Mouse (Mus musculus): ENCODE data around the gene Birc2. TPM values are rescaled to one million over a fixed set of nuclear protein-coding genes. Genes with fewer than 3 reads are reported as not detected.

Birc2 gene
- total RNA-seq, 2 experiments from 2014 or later, result 35.0 to 36.2 TPM

DNA sequence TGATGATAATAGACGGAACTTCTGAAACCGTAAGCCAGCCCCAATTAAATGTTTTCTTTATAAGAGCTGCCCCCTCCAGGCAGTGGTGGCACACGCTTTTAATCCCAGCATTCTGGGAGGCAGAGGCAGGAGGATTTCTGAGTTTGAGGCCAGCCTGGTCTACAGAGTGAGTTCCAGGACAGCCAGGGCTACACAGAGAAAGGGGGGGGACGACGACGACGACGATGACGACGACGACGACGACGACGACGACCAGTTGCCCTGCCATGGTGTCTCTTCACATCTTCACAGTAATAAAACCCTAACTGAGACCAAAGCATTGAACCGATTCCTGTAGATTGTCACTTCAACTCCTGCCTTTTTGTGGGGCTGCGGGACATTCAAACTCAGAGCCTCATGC, 11.3 kb upstream of the Birc2 start:
- no peak for DNase-seq (ENCODE audit: extremely low spot score in 1 of 2, low spot score in 1 of 2)

DNA sequence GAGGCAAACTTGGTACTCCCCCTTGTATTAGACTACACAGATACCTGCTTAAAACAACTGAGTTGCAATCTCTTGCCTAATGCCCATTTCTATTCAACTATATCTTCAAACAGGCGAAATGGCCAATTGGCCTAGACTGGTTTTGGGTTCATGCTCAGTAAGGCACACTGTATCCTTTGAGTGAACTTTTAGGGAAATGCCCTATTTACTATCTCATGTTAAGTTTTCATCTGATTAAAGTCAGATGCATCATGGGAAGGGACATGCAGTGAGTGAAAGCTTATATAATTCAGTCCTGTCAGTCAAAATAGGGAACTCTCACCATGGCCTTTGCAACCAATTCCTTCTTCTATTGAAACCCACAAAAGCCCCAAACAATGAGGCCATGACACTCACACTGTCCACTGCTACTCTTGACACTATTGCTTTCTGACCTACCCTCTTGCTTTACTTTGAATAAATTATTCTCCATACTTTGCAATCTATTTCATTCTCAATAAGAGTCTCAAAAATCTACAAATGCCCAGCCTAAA, 9.9 kb upstream of the Birc2 start:
- DNase-seq (ENCODE audit: extremely low spot score in 1 of 2, low spot score in 1 of 2), result no peak

DNA sequence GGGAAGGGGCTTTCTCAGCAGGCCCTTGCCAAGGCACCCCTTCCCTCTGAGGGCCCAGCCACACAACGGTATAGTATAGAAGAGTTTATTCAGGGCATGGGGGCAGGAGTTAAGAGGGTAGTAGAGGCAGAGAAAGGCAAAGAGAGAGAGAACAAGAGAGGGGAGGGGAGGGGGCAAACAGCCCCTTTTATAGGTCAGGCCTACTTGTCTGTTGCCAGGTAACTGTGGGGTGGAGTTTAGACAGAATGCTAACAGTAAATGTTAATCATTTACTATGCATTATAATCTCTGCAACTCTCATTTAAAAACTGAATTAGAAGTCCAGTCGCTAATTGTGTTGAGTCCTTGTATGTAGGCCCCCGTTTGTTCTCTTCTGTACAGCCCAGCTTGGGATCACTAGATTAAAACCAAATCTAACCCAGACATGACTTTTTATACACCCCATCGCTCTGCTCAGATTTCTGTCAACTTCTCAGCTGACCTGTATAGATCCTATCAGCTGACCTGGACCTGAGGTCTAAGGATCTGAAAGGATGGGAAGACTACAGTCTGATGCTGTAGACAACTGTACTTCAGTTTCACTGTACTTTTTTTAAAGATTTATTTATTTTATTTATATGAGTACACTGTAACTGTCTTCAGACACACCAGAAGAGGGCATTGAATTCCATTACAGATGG, 8.5 kb upstream of the Birc2 start:
- DNase-seq (ENCODE audit: extremely low spot score in 1 of 2, low spot score in 1 of 2), result no peak

DNA sequence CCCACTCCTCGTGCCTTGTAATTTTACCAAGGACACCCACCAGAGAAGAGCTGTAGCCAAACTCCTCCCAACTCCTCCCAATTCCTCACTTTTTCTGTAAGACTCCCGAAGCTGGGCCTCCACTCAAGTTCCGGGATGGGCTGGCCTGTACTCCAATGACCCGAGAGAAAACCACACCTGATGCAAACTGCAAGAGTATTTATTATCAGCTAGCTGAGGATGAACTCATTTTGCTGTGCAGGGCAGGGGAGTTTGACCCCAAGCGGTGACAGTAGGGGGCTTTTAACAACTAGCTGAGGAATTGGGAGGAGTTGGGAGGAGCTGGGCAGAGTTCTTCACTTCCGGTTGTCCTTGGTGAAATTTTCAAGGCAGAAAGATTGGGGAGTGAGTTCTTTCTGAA, 4.4 kb upstream of the Birc2 start:
- DNase-seq (ENCODE audit: extremely low spot score in 1 of 2, low spot score in 1 of 2), result no peak

DNA sequence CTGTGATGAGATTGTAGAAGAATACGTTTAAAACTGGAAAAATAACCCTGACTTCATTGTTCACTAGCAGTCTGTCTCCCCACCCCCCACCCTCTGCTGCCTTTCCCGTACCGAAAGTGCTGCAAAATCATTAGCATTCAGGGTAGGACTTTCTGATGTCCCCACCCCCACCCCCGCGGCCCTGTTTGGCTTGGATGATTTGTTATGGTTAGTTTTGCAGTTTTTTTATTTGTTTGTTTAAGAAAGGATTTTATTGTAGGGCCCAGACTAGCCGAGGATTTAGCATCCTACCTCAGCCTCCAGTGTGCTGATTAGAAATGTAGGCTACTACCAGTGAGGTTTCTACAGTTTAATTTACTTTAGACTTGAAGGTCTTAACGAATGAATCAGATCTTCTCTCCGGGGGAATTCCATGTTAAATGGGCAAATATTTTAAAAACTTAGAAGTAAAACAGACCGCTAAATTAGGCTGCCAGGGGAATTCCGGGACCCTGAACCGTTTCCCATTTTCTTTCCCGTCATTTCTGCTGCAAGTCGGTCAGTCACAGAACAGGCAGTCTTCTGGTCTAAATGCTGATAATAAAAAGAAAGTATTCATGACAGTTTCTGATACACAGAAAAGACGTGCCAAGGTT, 1.1 kb upstream of the Birc2 start:
- no peak for DNase-seq (ENCODE audit: extremely low spot score in 1 of 2, low spot score in 1 of 2)

DNA sequence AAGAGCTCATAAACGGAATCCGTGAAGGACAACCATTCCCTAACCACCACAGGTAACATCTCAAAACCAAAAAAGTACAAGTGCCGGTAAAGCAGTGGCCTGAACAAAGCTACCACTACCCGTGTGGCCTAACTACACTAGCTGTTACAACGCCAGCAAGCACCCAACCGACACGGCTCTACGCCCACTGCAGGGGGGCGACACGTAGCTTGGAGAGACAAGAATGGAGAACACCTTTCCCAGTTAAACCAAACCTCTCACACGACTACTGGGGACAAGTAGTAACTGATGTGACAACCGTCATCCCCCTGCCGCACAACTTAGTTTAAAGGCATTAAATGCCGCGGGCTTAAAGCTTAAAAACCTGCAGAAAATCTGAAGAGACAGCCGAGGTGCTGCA, 533 bp downstream of the Birc2 start:
- peak; percentile 15 to 44 for DNase-seq (ENCODE audit: extremely low spot score in 1 of 2, low spot score in 1 of 2)

DNA sequence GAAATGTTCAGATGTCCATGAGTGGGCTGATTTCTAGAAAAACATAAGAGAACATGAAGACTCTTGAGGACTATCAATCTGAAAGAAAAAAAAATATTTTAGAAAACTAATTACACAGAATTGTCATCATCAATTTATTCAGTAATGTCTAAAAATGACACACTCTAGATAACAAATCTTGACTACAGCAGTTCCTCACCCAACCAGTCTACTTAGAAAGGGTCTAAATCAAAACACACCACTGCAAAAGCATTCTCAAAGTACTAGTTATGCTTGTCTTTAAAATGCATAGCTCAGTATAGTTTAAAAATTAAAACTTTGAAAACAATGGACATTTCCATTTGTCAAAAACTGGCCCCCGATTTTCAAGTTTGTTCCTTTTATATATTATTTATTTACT, 1.6 kb downstream of the Birc2 start:
- no peak for DNase-seq (ENCODE audit: extremely low spot score in 1 of 2, low spot score in 1 of 2)

DNA sequence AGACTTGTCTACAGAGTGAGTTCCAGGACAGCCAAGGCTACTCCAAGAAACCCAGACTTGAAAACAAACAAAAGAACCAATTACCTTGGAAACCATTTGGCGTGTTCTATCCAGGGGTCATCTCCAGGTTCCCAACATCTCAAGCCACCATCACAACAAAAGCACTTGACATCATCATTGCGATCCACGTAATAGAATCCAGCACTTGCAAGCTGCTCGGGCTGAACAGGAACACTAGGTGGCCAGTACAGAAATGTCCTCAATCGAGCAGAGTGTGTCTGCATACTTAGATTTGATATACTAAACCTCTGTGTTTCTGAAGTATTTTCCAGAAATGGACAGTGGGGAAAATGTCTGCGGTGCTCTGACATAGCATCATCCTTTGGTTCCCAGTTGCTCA, 3.4 kb downstream of the Birc2 start:
- no peak for DNase-seq (ENCODE audit: extremely low spot score in 1 of 2, low spot score in 1 of 2)

DNA sequence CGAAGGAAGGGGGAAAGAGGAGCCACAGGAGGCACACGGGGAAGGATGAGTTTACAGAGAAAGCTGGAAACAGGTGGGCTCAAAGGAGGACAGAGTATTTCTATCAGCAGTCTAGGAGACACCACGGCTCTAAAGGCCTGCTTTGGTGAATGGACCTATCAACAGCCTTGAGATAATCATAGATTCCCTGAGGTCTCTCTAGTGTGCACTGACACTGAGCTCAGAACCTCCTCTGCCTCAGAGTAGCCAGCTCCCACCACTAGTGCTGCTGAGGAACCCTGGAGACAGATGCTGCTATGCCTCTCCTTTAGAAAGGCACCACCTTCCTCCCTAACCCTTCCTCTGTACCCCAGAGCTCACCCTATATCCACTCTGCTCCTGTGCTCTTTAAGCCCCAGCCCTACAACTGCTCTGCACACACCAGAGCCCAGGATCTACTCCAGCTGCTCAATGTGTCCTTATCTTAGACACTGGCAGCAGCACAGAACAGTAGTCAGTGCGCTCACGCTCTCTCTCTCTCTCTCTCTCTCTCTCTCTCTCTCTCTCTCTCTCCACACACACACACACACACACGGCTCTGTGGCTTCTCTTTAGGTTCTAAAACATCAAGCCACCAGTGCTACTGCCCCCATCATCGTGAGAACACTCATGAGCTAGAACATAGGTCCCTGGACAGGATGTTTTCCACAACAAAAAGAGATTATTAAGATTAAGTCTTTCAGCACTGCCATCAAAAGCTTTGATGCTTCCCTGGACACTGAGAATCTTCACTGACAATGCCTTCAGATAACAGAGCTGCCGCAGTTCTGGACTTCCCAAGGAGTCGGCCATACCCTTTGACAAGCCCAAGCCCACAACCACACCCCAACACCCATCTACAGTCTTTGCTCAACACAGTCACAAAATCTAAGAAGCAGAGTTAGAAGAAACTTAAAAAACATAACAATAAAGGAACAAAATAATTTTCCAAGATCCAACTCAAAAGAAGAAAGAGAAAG, 7.0 kb downstream of the Birc2 start:
- no peak for DNase-seq (ENCODE audit: extremely low spot score in 1 of 2, low spot score in 1 of 2)

DNA sequence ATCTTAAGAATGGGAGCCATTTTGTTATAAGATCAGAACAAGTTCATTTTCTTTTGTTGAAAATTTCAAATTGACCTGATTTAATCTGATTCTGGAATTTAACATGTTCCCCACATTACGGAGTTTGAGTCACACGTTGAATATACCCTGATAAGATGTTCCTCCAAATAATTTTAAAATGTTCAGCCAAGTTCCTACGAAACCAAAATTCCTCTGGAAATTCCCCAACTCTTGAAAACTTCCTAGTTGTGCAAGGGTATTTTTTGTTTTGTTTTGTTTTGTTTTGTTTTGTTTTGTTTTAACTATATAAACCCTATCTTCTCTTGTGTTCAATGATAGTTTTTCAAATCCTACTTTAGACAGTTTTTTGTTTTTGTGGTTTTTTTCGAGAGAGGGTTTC, 8.2 kb downstream of the Birc2 start:
- no peak for DNase-seq (ENCODE audit: extremely low spot score in 1 of 2, low spot score in 1 of 2)

DNA sequence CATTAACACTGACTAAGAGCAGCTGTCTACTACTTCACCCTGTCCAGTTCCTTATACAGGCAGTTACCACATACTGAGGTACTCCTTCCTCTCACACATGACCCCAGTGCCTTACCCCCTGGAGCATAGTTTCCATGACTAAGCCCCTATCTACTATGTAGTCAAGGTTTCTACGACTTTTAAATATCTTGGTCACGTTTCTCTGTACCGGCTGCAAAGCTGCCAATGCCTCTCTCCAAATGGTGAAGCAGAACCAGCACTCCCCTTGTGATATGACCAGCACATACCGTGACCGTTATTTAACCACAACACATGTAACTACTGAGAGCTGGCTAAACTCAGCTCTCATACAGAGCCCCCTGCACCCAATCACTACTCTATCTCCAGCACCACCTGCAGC, 11.9 kb downstream of the Birc2 start:
- DNase-seq (ENCODE audit: extremely low spot score in 1 of 2, low spot score in 1 of 2), result no peak

DNA sequence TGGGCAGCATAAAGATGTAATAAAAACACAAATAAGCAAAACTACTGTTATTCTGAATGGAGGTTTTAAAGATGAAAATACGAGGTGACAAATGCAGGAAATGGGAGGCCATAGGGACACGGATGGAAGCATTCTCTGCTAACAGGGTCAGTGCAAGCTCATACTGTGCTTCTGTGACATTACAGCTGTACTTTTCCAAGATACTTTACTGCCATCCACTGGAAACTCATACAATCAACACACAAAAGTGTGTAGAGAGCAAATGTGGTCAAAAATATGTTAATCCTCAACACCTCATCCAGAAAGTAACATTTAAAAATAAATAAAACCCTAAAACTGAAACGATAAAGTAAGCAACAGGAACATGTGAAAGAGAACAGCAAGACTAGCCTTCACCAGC, 14.1 kb downstream of the Birc2 start:
- no peak for DNase-seq (ENCODE audit: extremely low spot score in 1 of 2, low spot score in 1 of 2)

DNA sequence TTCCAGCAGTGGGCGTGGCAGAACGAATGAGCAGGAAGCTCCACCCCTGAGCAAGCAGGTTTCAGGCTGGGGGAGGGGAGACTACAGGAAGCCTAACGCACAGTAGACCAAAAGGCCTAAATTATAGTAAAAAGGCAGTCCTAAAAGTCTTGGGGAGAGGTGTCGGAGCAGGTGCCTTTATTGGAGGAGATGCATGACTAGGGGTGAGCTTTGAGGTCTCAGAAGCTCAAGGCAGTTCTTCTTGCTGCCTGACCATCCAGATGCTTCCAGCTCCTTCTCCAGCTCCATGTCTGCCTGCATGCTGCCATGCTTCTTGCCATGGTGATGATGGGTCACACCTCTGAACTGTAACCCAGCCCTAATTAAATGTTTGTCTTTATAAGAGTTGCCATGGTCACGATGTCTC, 31.8 kb downstream of the Birc2 start:
- no peak for DNase-seq (ENCODE audit: extremely low spot score in 1 of 2, low spot score in 1 of 2)

DNA sequence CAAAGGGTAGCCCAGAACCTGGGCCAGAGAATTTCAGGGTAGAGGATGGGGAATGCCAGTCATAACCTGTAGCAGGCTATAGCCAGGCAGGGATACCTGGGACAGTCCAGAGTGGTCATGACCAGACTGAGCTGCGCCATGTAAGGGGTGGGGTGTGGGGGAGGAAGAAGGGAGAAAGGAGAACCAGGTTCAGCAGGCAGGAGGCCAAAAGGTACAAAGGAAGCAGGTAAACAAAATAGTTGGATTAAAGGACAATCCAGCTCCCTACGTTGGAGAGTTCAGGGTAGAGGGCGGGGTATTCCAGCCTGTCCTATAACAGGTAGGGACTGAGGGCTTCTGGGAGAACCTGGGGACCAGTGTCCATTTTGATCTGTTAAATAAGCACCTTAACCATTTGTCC, 38.3 kb downstream of the Birc2 start:
- no peak for DNase-seq (ENCODE audit: extremely low spot score in 1 of 2, low spot score in 1 of 2)

DNA sequence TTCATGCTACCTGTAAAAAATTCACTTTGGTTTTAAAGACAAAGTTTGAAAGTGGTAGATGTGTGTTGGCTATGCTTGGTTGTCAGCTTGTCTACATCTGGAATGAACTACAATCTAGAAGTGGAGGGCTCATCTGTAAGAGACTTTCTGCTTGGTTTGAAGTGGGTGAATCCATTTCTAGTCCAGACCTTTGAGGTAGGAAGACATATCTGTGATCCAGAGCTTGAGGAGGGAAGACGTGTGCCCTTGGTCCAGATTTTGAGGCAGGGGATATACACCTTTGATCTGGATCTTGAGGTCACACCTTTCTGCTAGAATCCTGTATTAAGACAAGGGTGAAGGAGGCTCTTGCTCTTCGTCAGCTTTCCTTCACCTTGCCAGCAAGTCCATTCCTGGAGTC, 39.3 kb downstream of the Birc2 start:
- no peak for DNase-seq (ENCODE audit: extremely low spot score in 1 of 2, low spot score in 1 of 2)

DNA sequence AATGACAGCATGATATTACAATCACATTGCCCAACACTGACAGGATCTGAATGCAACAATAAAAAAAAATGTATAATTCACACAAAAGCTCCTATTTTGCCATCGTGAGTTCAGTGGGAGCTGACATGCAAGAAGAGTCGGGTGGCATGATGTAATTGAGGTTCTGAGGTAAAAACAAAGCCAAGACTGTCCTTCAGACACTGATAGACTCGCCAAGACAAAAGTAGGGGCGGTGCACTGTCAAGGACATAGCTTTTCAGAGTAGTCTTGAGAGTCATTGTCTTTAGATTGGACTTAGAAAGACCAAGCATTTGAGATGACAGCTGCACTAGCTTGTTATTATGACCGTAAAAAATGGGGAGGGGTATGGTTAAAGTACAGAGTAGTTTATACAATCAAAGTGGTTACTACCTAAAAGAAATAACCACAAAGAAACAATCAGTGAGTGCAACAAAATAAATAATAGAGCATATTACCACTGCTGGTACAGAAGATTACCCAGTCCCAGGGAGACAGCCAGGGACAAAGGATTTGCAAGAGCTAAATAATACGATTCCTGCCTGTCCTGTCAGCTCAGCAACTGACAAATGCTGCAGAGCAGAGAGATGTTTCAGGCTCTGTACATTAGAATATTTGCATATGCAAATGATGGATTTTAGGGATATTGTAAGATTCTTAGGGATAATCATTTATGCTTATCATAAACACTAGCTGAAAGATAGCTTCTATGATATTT, 40.6 kb downstream of the Birc2 start:
- no peak for DNase-seq (ENCODE audit: extremely low spot score in 1 of 2, low spot score in 1 of 2)

DNA sequence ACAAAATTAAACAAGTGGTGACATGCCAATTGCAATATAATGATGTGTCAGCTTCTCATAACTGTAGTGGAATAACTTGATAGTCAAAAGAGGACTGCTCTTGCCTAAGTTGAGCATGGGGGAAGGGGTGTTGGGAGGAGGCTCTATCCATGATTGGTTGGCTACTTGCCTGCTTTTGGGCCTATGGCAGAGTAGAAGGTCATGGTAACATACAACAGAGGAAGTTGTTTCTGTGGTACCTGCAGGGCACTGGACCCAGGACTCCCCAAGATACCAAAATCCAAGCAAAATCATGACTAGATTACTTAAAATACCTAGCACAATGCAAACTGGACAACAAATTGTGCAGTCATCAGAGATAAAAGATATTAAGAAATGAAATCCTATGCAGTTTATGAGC, 41.3 kb downstream of the Birc2 start:
- DNase-seq (ENCODE audit: extremely low spot score in 1 of 2, low spot score in 1 of 2), result no peak

DNA sequence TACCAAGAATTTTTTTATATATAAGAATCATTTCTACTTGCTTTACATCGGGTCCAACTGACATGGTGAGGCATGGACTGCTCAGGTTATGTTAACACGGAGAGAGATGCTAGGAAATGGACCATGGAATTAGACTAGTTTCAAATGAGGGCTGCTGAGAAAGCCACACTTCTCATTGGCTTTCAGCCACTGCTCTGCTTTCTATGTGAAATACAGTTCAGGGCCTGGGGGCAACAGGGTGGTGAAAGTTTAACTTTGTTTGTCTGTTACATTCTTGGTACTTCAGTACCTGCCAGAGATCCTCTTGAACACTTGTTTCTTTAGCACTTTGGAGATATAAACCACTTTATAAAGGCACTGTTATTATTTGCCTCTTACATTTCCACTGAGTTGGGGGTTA, 43.3 kb downstream of the Birc2 start:
- DNase-seq (ENCODE audit: extremely low spot score in 1 of 2, low spot score in 1 of 2), result no peak

DNA sequence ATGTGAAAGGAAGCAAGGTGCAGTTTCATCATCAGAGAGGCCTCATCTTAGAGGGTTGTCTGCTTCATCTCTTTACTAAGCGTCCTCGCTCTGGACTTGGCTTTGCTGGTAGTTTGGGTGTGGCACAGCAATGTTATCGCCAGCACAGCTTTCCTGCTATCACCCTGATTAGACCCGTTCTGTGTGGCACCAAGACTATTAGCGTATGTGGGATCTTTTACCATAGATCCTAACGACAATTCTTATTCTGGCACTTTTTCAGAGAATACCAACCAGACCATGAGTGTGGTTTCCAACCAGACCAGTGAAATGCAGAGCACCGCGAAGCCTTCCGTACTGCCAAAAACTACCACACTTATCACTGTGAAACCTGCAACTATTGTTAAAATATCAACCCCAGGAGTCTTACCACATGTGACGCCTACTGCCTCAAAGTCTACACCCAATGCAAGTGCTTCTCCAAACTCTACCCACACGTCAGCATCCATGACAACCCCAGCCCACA, 46.2 kb downstream of the Birc2 start:
- no peak for DNase-seq (ENCODE audit: extremely low spot score in 1 of 2, low spot score in 1 of 2)

Data from layer of hippocampus, postnatal 25 days (tissue).